ENCODE assay signal across 11 mouse cellular contexts in the genomic region with DNA sequence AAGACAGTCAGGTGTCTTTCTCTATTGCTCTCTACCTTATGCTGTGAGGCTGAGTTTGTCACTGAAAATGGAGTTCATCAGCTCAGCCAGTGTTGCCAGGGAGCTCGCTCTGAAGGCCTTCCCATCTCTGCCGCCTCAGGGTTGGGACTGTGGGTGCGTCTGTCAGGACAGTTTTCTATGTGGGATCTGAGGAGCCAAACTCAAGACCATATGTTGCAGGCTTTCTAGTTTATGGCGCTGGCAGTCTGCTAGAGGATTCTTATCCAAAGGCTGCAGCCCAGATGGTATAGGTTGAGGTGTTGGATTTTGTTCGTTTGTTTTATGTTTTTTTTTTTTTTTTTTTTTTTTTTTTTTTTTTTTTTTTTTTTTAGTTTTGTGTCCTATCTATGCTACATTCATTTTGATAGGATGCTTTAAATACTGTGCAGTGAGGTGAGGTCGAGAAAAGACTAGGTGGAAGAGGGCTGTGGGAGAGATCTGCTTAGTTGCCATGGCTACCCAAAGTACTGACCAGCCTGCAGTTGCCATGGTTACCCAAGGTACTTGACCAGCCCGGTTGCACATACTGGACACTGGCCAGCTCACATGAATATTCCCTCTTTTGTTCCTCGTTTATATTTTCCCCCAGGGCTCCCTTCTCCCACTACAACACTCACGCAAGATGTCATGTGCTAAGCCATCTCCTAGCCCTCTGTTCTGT.
DNase-seq lines count a peak whose midpoint lies in the region; ATAC-seq and TF ChIP-seq lines count a peak whose summit lies in the region.
"Had no signal": no experiment of that assay in that cellular context is flagged by ENCODE, and none has a peak within 500 bp of the region (broad histone marks: within the 10 kb centered on the region; RNA-seq: fewer than 3 reads in every experiment).

No protein-coding gene starts in this region.

- H3K9ac ChIP-seq in CH12.LX (ENCODE audit: insufficient read depth, low read depth) = no peak overlapping the region
- H3K9ac ChIP-seq in midbrain, embryonic 11.5 days (ENCODE audit: low read length) = no peak overlapping the region
- H3K9ac ChIP-seq in liver, embryonic 12.5 days = no peak overlapping the region
- H3K9ac ChIP-seq: liver, embryonic 14.5 days had no signal

- no peaks in the 10 kb centered on the region for H3K79me2 ChIP-seq in CH12.LX (replicated peaks; ENCODE audit: control insufficient read depth, extremely low read depth, insufficient read depth, poor library complexity, severe bottlenecking)

- no peak for TF ChIP-seq RAD21 in CH12.LX (IDR thresholded peaks at IDR 0.05; ENCODE audit: low read depth, low read length)

- TF ChIP-seq CTCF in CH12.LX (conservative IDR thresholded peaks at IDR 0.05 in 1 of 2, IDR thresholded peaks at IDR 0.05 in 1 of 2; ENCODE audit: low read depth in 2 of 2, low read length in 2 of 2) = no peak

- H3K4me2 ChIP-seq in CH12.LX (ENCODE audit: insufficient read depth, low read depth, poor library complexity, severe bottlenecking) = no peak overlapping the region
- no peak overlapping the region for H3K4me2 ChIP-seq in midbrain, embryonic 11.5 days
- H3K4me2 ChIP-seq in liver, embryonic 12.5 days = no peak overlapping the region

- ATAC-seq in midbrain, embryonic 11.5 days (ENCODE audit: low FRiP score) = peak; percentile 82
- no peak for ATAC-seq in liver, embryonic 12.5 days

- 60% methylated on average over 9 of the region's 9 CpGs for WGBS in hindbrain, embryonic 10.5 days
- 49% methylated on average over 9 of the region's 9 CpGs for WGBS in midbrain, embryonic 11.5 days
- WGBS in liver, embryonic 12.5 days (ENCODE audit: insufficient replicate concordance) = 59% methylated on average over 9 of the region's 9 CpGs

- DNase-seq in CH12.LX (ENCODE audit: extremely low read depth) (no peak), NIH3T3 (ENCODE audit: low read depth) (peak; percentile 35)
- DNase-seq in hindbrain, embryonic 10.5 days (ENCODE audit: low spot score) = peak; percentile 36
- DNase-seq in midbrain, embryonic 11.5 days (ENCODE audit: low spot score, missing footprints) = peak; percentile 86
- DNase-seq in kidney, postnatal 25 days = no peak
- no peak for DNase-seq in spleen, adult 12 weeks (ENCODE audit: low spot score)
- DNase-seq: cerebellum, adult 11-12 months; layer of hippocampus, adult 9-11 months; spleen, adult 18-20 months had no signal

- H3K27me3 ChIP-seq in CH12.LX (replicated peaks) = no peaks in the 10 kb centered on the region
- H3K27me3 ChIP-seq in hindbrain, embryonic 10.5 days (ENCODE audit: insufficient read depth, poor library complexity, severe bottlenecking) = no peaks in the 10 kb centered on the region
- H3K27me3 ChIP-seq in midbrain, embryonic 11.5 days (ENCODE audit: control insufficient read depth, insufficient read depth, low read length) = no peaks in the 10 kb centered on the region
- no peaks in the 10 kb centered on the region for H3K27me3 ChIP-seq in liver, embryonic 12.5 days (replicated peaks)

- dilution Hi-C loops in CH12.LX (cut with MboI; ENCODE audit: extremely low pct_ligation_motif_present, extremely low pct_unique_long_range_greater_than_20kb, low sequenced_read_pairs) = no loop called here

- no peak for TF ChIP-seq POLR2A in CH12.LX (IDR thresholded peaks at IDR 0.05; ENCODE audit: low read depth, low read length)

- H3K4me1 ChIP-seq in CH12.LX (ENCODE audit: control insufficient read depth in 1 of 2, insufficient read depth in 2 of 2) = peaks cover 4 to 17% of the 10 kb centered on the region in 2 experiments
- peaks cover 28% of the 10 kb centered on the region for H3K4me1 ChIP-seq in hindbrain, embryonic 10.5 days (replicated peaks)
- peaks cover 9% of the 10 kb centered on the region for H3K4me1 ChIP-seq in midbrain, embryonic 11.5 days (ENCODE audit: control insufficient read depth, insufficient read depth, low read length)
- no peaks in the 10 kb centered on the region; the same call in 1 of the 2 replicates for H3K4me1 ChIP-seq in liver, embryonic 12.5 days

- H3K36me3 ChIP-seq in CH12.LX (replicated peaks in 1 of 2; ENCODE audit: control insufficient read depth in 1 of 2, insufficient read depth in 1 of 2, low read length in 1 of 2) = no peaks in the 10 kb centered on the region
- no peaks in the 10 kb centered on the region for H3K36me3 ChIP-seq in hindbrain, embryonic 10.5 days
- H3K36me3 ChIP-seq in midbrain, embryonic 11.5 days (ENCODE audit: control insufficient read depth, insufficient read depth, low read length) = no peaks in the 10 kb centered on the region
- no peaks in the 10 kb centered on the region for H3K36me3 ChIP-seq in liver, embryonic 12.5 days

- TF ChIP-seq EP300 in CH12.LX (IDR thresholded peaks at IDR 0.05; ENCODE audit: low read length) = no peak

- no peak overlapping the region for H3K4me3 ChIP-seq in CH12.LX (replicated peaks in 1 of 3; ENCODE audit: low read depth in 2 of 3, low read length in 2 of 3, poor library complexity in 1 of 3)
- no peak overlapping the region for H3K4me3 ChIP-seq in hindbrain, embryonic 10.5 days
- H3K4me3 ChIP-seq in midbrain, embryonic 11.5 days (ENCODE audit: low read depth, low read length) = no peak overlapping the region
- H3K4me3 ChIP-seq in liver, embryonic 12.5 days = no peak overlapping the region

- H3K9me3 ChIP-seq in CH12.LX (replicated peaks; ENCODE audit: low read length) = no peaks in the 10 kb centered on the region
- H3K9me3 ChIP-seq in hindbrain, embryonic 10.5 days = no peaks in the 10 kb centered on the region
- H3K9me3 ChIP-seq in midbrain, embryonic 11.5 days (ENCODE audit: control insufficient read depth, low read length) = no peaks in the 10 kb centered on the region
- H3K9me3 ChIP-seq in liver, embryonic 12.5 days (replicated peaks) = no peaks in the 10 kb centered on the region

- no peak overlapping the region for H3K27ac ChIP-seq in CH12.LX (ENCODE audit: insufficient read depth, low read depth)
- 0 out of 2 replicates have a peak overlapping the region, but pooled peaks have one; percentile 17 for H3K27ac ChIP-seq in hindbrain, embryonic 10.5 days
- H3K27ac ChIP-seq in midbrain, embryonic 11.5 days (ENCODE audit: low read depth, low read length) = no peak overlapping the region
- no peak overlapping the region for H3K27ac ChIP-seq in liver, embryonic 12.5 days
- H3K27ac ChIP-seq: liver, embryonic 14.5 days had no signal

- in situ Hi-C loops in CH12.LX (cut with MboI; ENCODE audit: low pct_ligation_motif_present, low pct_unique_long_range_greater_than_20kb, low sequenced_read_pairs) = no loop called here

TF ChIP-seq in CH12.LX, 34 proteins besides CTCF, POLR2A, EP300 and RAD21:
- TF ChIP-seq RCOR1 (conservative IDR thresholded peaks at IDR 0.05; ENCODE audit: low read depth, low read length) = no peak
- no peak for TF ChIP-seq TCF12 (IDR thresholded peaks at IDR 0.05; ENCODE audit: low read depth, low read length)
- no peak for TF ChIP-seq CHD2 (IDR thresholded peaks at IDR 0.05; ENCODE audit: low read length)
- TF ChIP-seq ZNF384 (IDR thresholded peaks at IDR 0.05; ENCODE audit: low read depth, low read length) = peak; percentile 41; the same call in 1 of the 2 replicates
- TF ChIP-seq MXI1 (IDR thresholded peaks at IDR 0.05; ENCODE audit: low read depth, low read length) = no peak
- TF ChIP-seq SIN3A (IDR thresholded peaks at IDR 0.05; ENCODE audit: low read length) = no peak
- no peak for TF ChIP-seq ZMIZ1 (IDR thresholded peaks at IDR 0.05; ENCODE audit: low read depth, low read length)
- no peak for TF ChIP-seq ZKSCAN1 (IDR thresholded peaks at IDR 0.05; ENCODE audit: borderline replicate concordance, low read depth, low read length)
- TF ChIP-seq CHD1 (IDR thresholded peaks at IDR 0.05; ENCODE audit: low read depth, low read length) = no peak

Comparison
In these comparisons a context has a peak if more than half of its experiments do, and no peak if none do; other contexts are left out.
1. DNase-seq: peak in NIH3T3 (single experiment), hindbrain, embryonic 10.5 days (single experiment) and midbrain, embryonic 11.5 days (single experiment); none in CH12.LX (single experiment), kidney, postnatal 25 days (0 of 2) and spleen, adult 12 weeks (single experiment).